Mouse (Mus musculus): ENCODE measurements around the gene 1700122O11Rik.

Gene 1700122O11Rik

GRCm38 (mm10) chr17:48028250-48028649, 9.8 kb downstream of the 1700122O11Rik start:
- DNase-seq (ENCODE audit: extremely low spot score, low spot score), result no peak

- DNase-seq (ENCODE audit: extremely low spot score, low spot score), result no peak
Measured at GRCm38 (mm10) chr17:48027677-48028076, 10.4 kb downstream of the 1700122O11Rik start.

- DNase-seq (ENCODE audit: extremely low spot score, low spot score), result no peak
Measured at GRCm38 (mm10) chr17:48027019-48027418, 11.1 kb downstream of the 1700122O11Rik start.

- DNase-seq (ENCODE audit: extremely low spot score, low spot score), result no peak
Measured at GRCm38 (mm10) chr17:48024045-48024444, 14.0 kb downstream of the 1700122O11Rik start.

- DNase-seq (ENCODE audit: extremely low spot score, low spot score), result no peak
Measured at GRCm38 (mm10) chr17:48019585-48019984, 18.5 kb downstream of the 1700122O11Rik start.

- DNase-seq (ENCODE audit: extremely low spot score, low spot score), result no peak
Measured at GRCm38 (mm10) chr17:48016566-48016965, 21.5 kb downstream of the 1700122O11Rik start.

- DNase-seq (ENCODE audit: extremely low spot score, low spot score), result no peak
Measured at GRCm38 (mm10) chr17:48012561-48012960, 25.5 kb downstream of the 1700122O11Rik start.

GRCm38 (mm10) chr17:48011105-48011504, 27.0 kb downstream of the 1700122O11Rik start:
- no peak for DNase-seq (ENCODE audit: extremely low spot score, low spot score)

- no peak for DNase-seq (ENCODE audit: extremely low spot score, low spot score)
Measured at GRCm38 (mm10) chr17:48010283-48010682, 27.8 kb downstream of the 1700122O11Rik start.

GRCm38 (mm10) chr17:48005816-48006215, 32.3 kb downstream of the 1700122O11Rik start:
- no peak for DNase-seq (ENCODE audit: extremely low spot score, low spot score)

- DNase-seq (ENCODE audit: extremely low spot score, low spot score), result no peak
Measured at GRCm38 (mm10) chr17:48005091-48005490, 33.0 kb downstream of the 1700122O11Rik start.

- no peak for DNase-seq (ENCODE audit: extremely low spot score, low spot score)
Measured at GRCm38 (mm10) chr17:48004619-48005018, 33.5 kb downstream of the 1700122O11Rik start.

- no peak for DNase-seq (ENCODE audit: extremely low spot score, low spot score)
Measured at GRCm38 (mm10) chr17:48002486-48002885, 35.6 kb downstream of the 1700122O11Rik start.

- peak; percentile 61 for DNase-seq (ENCODE audit: extremely low spot score, low spot score)
Measured at GRCm38 (mm10) chr17:48001586-48002361, 36.3 kb downstream of the 1700122O11Rik start.

GRCm38 (mm10) chr17:48001157-48001556, 36.9 kb downstream of the 1700122O11Rik start:
- DNase-seq (ENCODE audit: extremely low spot score, low spot score), result no peak

- DNase-seq (ENCODE audit: extremely low spot score, low spot score), result no peak
Measured at GRCm38 (mm10) chr17:47999812-48000211, 38.3 kb downstream of the 1700122O11Rik start.

- DNase-seq (ENCODE audit: extremely low spot score, low spot score), result no peak
Measured at GRCm38 (mm10) chr17:47999403-47999802, 38.7 kb downstream of the 1700122O11Rik start.

GRCm38 (mm10) chr17:47997806-47998205, 40.3 kb downstream of the 1700122O11Rik start:
- peak; percentile 38 for DNase-seq (ENCODE audit: extremely low spot score, low spot score)

- DNase-seq (ENCODE audit: extremely low spot score, low spot score), result no peak
Measured at GRCm38 (mm10) chr17:47990392-47991123, 47.5 kb downstream of the 1700122O11Rik start.

- peak; percentile 85 for DNase-seq (ENCODE audit: extremely low spot score, low spot score)
Measured at GRCm38 (mm10) chr17:47989951-47990378, 48.1 kb downstream of the 1700122O11Rik start.

- DNase-seq (ENCODE audit: extremely low spot score, low spot score), result peak; percentile 74
Measured at GRCm38 (mm10) chr17:47988811-47989210, 49.3 kb downstream of the 1700122O11Rik start.

GRCm38 (mm10) chr17:47988074-47988473, 50.0 kb downstream of the 1700122O11Rik start:
- DNase-seq (ENCODE audit: extremely low spot score, low spot score), result no peak
